Mouse (Mus musculus) lung, adult 2 months (tissue): ENCODE results near the gene Ncor2. TPM values are rescaled to one million over a fixed set of nuclear protein-coding genes. Genes with fewer than 3 reads are reported as not detected.

Source experiments
- DNase-seq: peaks from one replicate; pipeline ENCODE4 v3.0.0; 2022
- H3K4me1 ChIP-seq: fragments of 200-500 bp; 2 replicates; pipeline ENCODE4 v1.6.1; 2011; ENCODE audit warnings: low read length; ENCODE audit not compliant: control insufficient read depth, insufficient read depth
- H3K4me3 ChIP-seq: fragments of 200-500 bp; replicated peaks from 2 replicates; pipeline ENCODE3; 2011; ENCODE audit warnings: low read depth, mild to moderate bottlenecking, control low read depth, low read length; ENCODE audit errors: extremely low read depth
- CTCF ChIP-seq: fragments of 200-500 bp; IDR thresholded peaks from 2 replicates; pipeline ENCODE4 v1.5.1; 2011; ENCODE audit warnings: mild to moderate bottlenecking, low read length, control low read depth; ENCODE audit not compliant: insufficient read depth
- POLR2A ChIP-seq: fragments of 200-500 bp; IDR thresholded peaks from 2 replicates; pipeline ENCODE4 v1.6.1; 2011; ENCODE audit warnings: low read depth, mild to moderate bottlenecking, control low read depth, low read length, borderline replicate concordance; ENCODE audit errors: extremely low read depth
- WGBS: fragments of 180-500 bp; shearing (Covaris S2); methylation state at CpG from one replicate; pipeline ENCODE4 v1.1.7; 2018; 5-methylcytosine and 5-hydroxymethylcytosine counted together
- polyA plus RNA-seq: library from polyadenylated mRNA; depleted of rRNA; stranded (reverse); fragments of >200 nt; gene quantifications from 2 replicates; pipeline ENCODE4 v1.2.3, GENCODE M21; 2012

Gene Ncor2
- polyA plus RNA-seq, 1 experiment: 78.9 TPM

DNA sequence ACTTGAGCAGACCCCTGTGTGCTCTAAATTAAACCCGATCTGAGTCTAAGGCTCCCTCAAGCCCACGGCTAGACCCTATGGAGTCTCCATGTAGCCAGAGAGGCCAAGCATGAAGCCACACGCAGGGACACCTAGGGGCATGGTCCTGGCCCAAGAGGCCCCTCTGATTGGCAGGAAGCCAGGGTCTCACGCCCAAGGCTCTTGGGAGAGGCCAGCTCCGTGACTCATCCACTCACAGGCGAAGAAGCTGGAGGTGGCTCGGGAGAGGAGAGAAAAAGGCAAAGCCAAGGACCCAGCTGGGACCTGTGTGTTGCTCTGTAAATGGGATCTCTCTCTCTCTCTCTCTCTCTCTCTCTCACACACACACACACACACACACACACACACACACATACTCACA is 44.6 kb downstream of the Ncor2 start:
- DNase-seq: no peak
- no peak overlapping the region for H3K4me3 ChIP-seq
- 26% methylated on average over 7 of the region's 7 CpGs for WGBS
- TF ChIP-seq POLR2A (no peak), CTCF (no peak)
- H3K4me1 ChIP-seq: peaks cover 41% of the 10 kb centered on the region

DNA sequence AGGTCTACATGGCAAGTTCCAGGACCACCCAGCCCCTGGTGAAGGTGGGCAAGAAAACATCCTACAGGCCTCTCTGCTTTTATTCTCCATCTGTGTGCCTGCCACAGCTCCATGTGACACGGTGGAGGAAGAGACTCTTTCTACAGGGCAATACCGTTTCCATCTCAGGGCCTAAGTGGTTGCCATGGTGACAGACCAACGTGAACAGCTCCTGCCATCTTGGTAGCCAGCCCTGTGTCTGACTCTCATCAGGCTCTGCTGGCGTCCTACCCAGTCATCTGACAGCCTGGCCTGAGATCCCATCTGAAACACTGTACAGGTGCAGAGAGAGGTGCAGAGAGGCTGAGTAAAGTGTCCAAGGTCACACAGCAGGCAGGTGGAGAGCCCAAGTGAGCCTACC is 45.4 kb downstream of the Ncor2 start:
- Histone ChIP-seq H3K4me3 (no peak overlapping the region), H3K4me1 (peaks cover 41% of the 10 kb centered on the region)
- 57% methylated on average over 4 of the region's 4 CpGs for WGBS
- no peak for DNase-seq
- TF ChIP-seq CTCF (no peak), POLR2A (no peak)

DNA sequence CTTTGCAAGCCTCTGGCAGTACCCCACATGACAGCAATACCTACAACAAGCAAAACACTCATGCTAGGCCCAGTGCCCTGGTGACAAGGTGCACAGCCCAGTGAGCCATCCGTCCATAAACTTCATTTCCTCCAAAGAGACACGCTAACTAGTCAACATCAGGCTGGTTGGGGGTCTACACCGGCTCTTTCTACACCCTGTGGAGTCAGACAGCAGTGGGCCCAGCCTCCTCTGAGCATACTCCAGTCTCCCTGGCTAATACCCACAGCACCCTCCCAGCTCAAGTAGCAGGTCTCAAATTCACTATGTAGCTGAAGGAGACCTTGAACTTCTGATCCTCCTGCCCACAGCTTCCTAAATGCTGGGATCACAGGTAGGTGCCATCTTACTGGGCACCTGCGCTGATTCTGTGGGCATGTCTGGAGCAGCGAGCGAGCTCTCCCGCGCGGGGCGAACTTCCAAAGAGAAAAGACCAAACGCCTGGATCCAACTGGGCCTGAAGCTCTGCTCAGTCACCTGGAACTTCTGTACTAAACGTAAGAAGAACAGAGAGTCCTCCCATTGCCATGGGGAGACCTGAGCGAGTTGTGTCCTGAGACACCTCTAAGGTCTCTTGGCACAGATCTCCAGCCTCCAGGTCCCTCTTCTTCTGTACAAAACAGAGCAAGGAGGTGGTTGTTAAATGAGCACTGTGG is 46.3 kb downstream of the Ncor2 start:
- no peak for DNase-seq
- peaks cover 46% of the 10 kb centered on the region for H3K4me1 ChIP-seq
- no peak for TF ChIP-seq POLR2A
- TF ChIP-seq CTCF: no peak
- H3K4me3 ChIP-seq: no peak overlapping the region
- 90% methylated on average over 13 of the region's 13 CpGs for WGBS

DNA sequence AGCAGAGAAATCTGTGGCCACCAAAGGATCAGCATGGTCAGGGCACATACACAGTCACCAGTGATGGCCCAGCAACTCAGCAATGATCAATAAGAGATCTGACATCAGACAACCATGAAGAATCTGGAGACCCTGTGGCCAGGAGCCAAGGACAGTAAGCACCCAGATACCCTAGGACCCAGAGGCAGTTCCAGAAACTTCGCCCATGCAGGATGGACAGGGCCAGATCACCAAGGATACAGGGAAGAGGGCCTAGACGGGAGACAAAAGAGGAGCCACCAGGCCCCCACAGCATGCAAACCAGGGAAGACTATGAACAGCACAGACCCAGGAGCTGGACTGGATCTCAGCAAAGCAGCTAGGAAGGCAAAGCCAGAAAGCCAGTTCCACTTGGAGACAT is 47.0 kb downstream of the Ncor2 start:
- no peak for TF ChIP-seq CTCF
- TF ChIP-seq POLR2A: no peak
- Histone ChIP-seq H3K4me1 (peaks cover 42% of the 10 kb centered on the region), H3K4me3 (no peak overlapping the region)
- no peak for DNase-seq
- whole genome bisulfite sequencing: 90% methylated on average over 2 of the region's 2 CpGs

DNA sequence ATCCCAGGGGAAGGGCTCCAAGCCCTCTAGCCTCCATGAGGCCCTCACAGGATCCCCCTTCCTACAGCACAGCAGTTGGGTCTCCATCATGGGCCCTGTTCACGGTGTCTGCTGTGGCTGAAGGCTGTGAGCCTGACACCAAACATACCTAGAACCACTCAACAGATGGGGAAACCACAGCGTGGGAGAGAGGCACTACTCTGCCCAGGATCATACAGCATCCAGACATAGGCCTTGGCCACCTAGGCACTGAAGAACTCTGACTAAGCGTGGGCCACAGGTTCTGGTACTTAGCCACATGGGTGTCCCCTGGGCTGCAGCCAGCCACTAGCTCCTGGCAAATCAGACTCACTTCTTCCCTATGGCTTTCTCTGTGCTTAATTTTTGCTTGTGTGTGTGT is 48.6 kb downstream of the Ncor2 start:
- no peak for DNase-seq
- H3K4me1 ChIP-seq: peaks cover 43% of the 10 kb centered on the region
- WGBS: 72% methylated on average over 3 of the region's 3 CpGs
- TF ChIP-seq POLR2A: no peak
- no peak for TF ChIP-seq CTCF
- H3K4me3 ChIP-seq: no peak overlapping the region

DNA sequence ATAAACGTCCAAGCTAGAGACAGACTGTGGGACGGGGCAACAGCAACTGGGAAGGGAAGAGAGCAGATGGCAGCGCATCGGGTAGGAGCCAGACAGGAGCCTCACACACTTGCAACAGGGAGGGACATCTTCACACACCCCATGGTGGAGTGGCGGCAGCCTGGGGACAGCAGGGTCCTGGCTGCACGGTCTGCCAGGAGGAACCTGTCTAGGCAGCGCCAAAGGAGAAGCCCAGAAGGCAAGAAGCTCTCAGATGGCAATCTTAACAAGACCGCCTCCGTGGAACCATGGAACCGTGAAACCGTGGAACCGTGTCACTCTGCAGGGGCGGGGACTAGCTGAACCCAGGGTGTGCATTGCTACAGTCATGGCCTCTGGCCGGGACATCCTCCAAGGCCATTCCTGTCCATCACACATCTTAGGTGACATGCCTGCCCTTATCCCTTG is 50.1 kb downstream of the Ncor2 start:
- DNase-seq: no peak
- Histone ChIP-seq H3K4me1 (peaks cover 35% of the 10 kb centered on the region), H3K4me3 (no peak overlapping the region)
- TF ChIP-seq POLR2A (no peak), CTCF (no peak)
- 55% methylated on average over 14 of the region's 14 CpGs for WGBS

DNA sequence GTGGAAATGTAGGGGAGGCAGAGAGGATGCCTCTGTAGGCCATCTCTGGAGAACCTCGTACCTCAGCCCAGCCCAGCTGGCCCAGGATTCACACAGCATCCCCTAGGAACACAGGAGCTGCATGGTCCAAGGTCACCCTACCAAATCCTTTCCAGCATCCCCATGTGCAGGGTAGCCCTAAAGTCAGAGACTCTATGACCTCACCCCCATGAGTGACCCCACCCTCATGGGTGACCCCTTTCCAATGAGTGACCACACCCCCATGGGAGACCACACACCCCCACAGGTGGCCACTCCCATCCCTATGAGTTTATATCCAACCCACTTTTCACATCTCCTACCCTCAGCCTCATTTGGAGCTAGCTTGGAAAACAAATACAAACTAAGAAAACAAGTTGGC is 51.1 kb downstream of the Ncor2 start:
- WGBS: 84% methylated on average over 1 of the region's 1 CpGs
- TF ChIP-seq POLR2A (no peak), CTCF (no peak)
- no peak for DNase-seq
- Histone ChIP-seq H3K4me1 (peaks cover 35% of the 10 kb centered on the region), H3K4me3 (no peak overlapping the region)

DNA sequence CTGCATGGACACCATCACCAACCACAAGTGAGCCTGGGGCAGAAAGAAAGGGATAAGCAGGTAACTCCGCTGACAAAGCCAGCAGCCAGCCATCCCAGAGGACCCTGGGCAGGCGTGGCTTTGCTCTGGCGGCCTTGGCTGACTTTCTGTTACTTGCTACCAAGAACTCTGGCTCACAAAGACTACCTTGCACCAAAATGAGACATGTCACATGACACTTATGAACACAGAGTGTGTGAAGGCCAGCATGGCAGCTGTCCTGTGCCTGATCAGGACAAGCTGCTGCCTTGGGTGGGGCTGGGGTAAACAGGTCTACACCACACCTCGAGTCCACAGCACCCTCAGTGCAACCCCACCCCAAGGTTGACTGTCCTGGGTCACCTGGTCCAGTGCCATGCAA is 51.6 kb downstream of the Ncor2 start:
- WGBS: 69% methylated on average over 4 of the region's 4 CpGs
- no peak for TF ChIP-seq CTCF
- TF ChIP-seq POLR2A: no peak
- no peak for DNase-seq
- Histone ChIP-seq H3K4me1 (peaks cover 35% of the 10 kb centered on the region), H3K4me3 (no peak overlapping the region)

DNA sequence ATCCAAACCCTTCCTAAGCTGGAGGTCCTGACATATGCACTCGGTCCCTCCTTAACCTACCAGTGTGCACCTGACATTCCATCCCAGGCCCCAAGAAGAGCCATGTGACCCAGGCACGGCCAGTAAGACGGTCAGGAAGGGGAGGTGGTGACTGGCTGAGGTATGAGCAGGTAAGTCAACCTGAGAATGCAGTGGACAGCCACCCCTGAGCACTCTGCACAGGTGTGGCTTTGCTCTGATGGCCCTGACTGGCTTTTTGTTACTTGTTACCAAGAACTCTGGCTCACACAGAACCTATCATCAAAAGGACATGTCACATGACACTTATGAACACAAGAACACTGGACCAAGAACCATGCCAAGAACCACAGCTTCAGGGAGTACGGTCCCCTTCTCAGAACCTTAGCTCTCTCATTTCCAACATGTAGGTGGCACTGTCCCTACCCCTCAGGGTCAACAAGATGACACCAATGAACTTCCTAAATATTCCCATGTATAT is 53.0 kb downstream of the Ncor2 start:
- Histone ChIP-seq H3K4me1 (peaks cover 35% of the 10 kb centered on the region), H3K4me3 (no peak overlapping the region)
- TF ChIP-seq CTCF (no peak), POLR2A (no peak)
- DNase-seq: no peak
- 57% methylated on average over 4 of the region's 4 CpGs for WGBS

DNA sequence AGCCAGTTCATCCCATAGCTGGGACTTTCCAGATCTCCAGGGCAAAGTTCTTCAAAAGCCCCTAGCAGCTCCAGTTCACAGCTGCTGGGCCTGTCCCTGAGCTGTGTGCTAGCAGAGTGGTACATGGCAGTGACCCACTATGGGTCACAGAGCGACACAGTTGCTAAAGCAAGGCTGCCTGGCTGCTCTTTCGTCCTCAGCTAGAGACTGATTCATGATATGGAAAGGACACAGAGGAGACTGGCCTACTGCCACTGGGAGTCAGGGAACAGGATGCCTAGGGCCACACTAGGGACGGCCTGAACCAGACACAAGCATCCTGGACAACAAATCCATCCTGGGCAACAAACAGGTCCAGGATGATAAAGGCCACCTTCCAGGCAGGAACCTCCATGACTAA is 53.8 kb downstream of the Ncor2 start:
- 53% methylated on average over 3 of the region's 3 CpGs for WGBS
- DNase-seq: no peak
- H3K4me3 ChIP-seq: no peak overlapping the region
- peaks cover 35% of the 10 kb centered on the region for H3K4me1 ChIP-seq
- TF ChIP-seq POLR2A (no peak), CTCF (no peak)
